Mouse (Mus musculus) thymus, adult 2 months (tissue): ENCODE results near the gene Nomo1. TPM values are rescaled to one million over a fixed set of nuclear protein-coding genes. Genes with fewer than 3 reads are reported as not detected.

Experiments
- DNase-seq: peaks from one replicate; pipeline ENCODE4 v3.0.0; 2021
- H3K27ac ChIP-seq: fragments of 200-500 bp; 2 replicates; pipeline ENCODE4 v1.5.1; 2012; ENCODE audit warnings: low read length, control low read depth; ENCODE audit not compliant: control insufficient read depth, insufficient read depth
- H3K27me3 ChIP-seq: fragments of 200-500 bp; 2 replicates; pipeline ENCODE4 v1.6.1; 2012; ENCODE audit warnings: mild to moderate bottlenecking, low read length, moderate library complexity, mixed read lengths; ENCODE audit not compliant: control insufficient read depth, insufficient read depth
- H3K36me3 ChIP-seq: fragments of 200-500 bp; 2 replicates; pipeline ENCODE4 v1.6.1; 2012; ENCODE audit warnings: mild to moderate bottlenecking, low read length, moderate library complexity; ENCODE audit not compliant: control insufficient read depth, insufficient read depth
- H3K4me1 ChIP-seq: fragments of 200-500 bp; replicated peaks from 2 replicates; pipeline ENCODE4 v1.6.1; 2012; ENCODE audit warnings: low read length; ENCODE audit not compliant: control insufficient read depth, insufficient read depth
- H3K4me3 ChIP-seq: fragments of 200-500 bp; 2 replicates; pipeline ENCODE4 v1.5.1; 2012; ENCODE audit warnings: mild to moderate bottlenecking, low read length, control low read depth, moderate library complexity; ENCODE audit not compliant: control insufficient read depth, insufficient read depth
- CTCF ChIP-seq: fragments of 200-500 bp; IDR thresholded peaks from 2 replicates; pipeline ENCODE4 v1.5.1; 2012; ENCODE audit warnings: mild to moderate bottlenecking, control low read depth, low read length, moderate library complexity, borderline replicate concordance; ENCODE audit not compliant: control insufficient read depth, poor library complexity, insufficient read depth; ENCODE audit errors: extremely low read depth
- POLR2A ChIP-seq: fragments of 200-500 bp; IDR thresholded peaks from 2 replicates; pipeline ENCODE4 v1.6.1; 2012; ENCODE audit warnings: mild to moderate bottlenecking, low read length, control low read depth, moderate library complexity; ENCODE audit not compliant: control insufficient read depth, poor library complexity, insufficient read depth; ENCODE audit errors: extremely low read depth
- WGBS: fragments of 180-500 bp; shearing (Covaris S2); methylation state at CpG from one replicate; pipeline ENCODE4 v1.1.7; 2018; 5-methylcytosine and 5-hydroxymethylcytosine counted together
- polyA plus RNA-seq: library from polyadenylated mRNA; depleted of rRNA; stranded (reverse); fragments of >200 nt; gene quantifications from 2 replicates; pipeline ENCODE4 v1.2.3, GENCODE M21; 2012

Nomo1 gene
- polyA plus RNA-seq, 1 experiment, result 37.4 TPM

GRCm38 (mm10) chr7:46125340-46125739 lies 91.8 kb downstream of the Nomo1 start:
- TF ChIP-seq POLR2A (no peak), CTCF (no peak)
- DNase-seq, result no peak
- H3K36me3 ChIP-seq, result no peaks in the 10 kb centered on the region
- no peak overlapping the region for H3K27ac ChIP-seq
- no peaks in the 10 kb centered on the region for H3K4me1 ChIP-seq
- WGBS, result 95% methylated on average over 11 of the region's 11 CpGs
- no peaks in the 10 kb centered on the region; the same call in 1 of the 2 replicates for H3K27me3 ChIP-seq
- H3K4me3 ChIP-seq, result no peak overlapping the region

GRCm38 (mm10) chr7:46128196-46128595 lies 94.7 kb downstream of the Nomo1 start:
- H3K4me3 ChIP-seq, result no peak overlapping the region
- 62% methylated on average over 7 of the region's 7 CpGs for WGBS
- no peak for TF ChIP-seq CTCF
- TF ChIP-seq POLR2A, result no peak
- H3K36me3 ChIP-seq, result no peaks in the 10 kb centered on the region
- no peaks in the 10 kb centered on the region; the same call in 1 of the 2 replicates for H3K27me3 ChIP-seq
- no peak overlapping the region for H3K27ac ChIP-seq
- no peaks in the 10 kb centered on the region for H3K4me1 ChIP-seq
- DNase-seq, result no peak

GRCm38 (mm10) chr7:46129463-46130179 lies 96.1 kb downstream of the Nomo1 start:
- 81% methylated on average over 7 of the region's 7 CpGs for WGBS
- Histone ChIP-seq H3K27me3 (no peaks in the 10 kb centered on the region), H3K36me3 (no peaks in the 10 kb centered on the region), H3K27ac (no peak overlapping the region), H3K4me3 (no peak overlapping the region), H3K4me1 (no peaks in the 10 kb centered on the region)
- DNase-seq, result no peak
- no peak for TF ChIP-seq CTCF
- TF ChIP-seq POLR2A, result no peak

- TF ChIP-seq POLR2A, result no peak
- TF ChIP-seq CTCF, result no peak
- no peak for DNase-seq
- no peaks in the 10 kb centered on the region for H3K27me3 ChIP-seq
- WGBS, result 32% methylated on average over 7 of the region's 7 CpGs
- no peaks in the 10 kb centered on the region for H3K4me1 ChIP-seq
- H3K27ac ChIP-seq, result no peak overlapping the region
- H3K36me3 ChIP-seq, result no peaks in the 10 kb centered on the region
- H3K4me3 ChIP-seq, result no peak overlapping the region
These were observed 97.2 kb downstream of the Nomo1 start for GRCm38 (mm10) chr7:46130723-46131122.

DNA sequence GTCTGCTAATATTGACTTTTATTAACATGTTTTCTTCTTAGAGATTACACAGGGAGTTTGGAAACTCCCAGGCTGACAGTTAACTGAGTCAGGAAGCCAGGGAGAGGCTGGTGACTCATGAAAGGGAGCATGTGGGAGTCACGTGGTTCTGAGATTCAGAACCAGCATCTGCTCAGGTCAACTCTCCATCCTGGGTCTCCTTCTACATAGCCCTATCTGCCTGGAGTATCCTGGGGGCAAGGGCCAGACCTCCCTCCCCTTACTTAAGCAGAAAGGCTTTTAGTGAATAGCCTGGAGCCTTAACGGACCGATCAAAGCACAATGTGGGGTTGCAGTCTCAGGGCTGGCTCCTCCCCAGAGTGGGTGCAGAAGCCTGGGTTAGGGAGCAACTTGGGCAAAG lies 97.8 kb downstream of the Nomo1 start:
- no peak for DNase-seq
- 42% methylated on average over 3 of the region's 3 CpGs for WGBS
- Histone ChIP-seq H3K4me3 (no peak overlapping the region), H3K4me1 (no peaks in the 10 kb centered on the region), H3K27me3 (no peaks in the 10 kb centered on the region), H3K27ac (no peak overlapping the region), H3K36me3 (no peaks in the 10 kb centered on the region)
- TF ChIP-seq POLR2A, result no peak
- no peak for TF ChIP-seq CTCF

DNA sequence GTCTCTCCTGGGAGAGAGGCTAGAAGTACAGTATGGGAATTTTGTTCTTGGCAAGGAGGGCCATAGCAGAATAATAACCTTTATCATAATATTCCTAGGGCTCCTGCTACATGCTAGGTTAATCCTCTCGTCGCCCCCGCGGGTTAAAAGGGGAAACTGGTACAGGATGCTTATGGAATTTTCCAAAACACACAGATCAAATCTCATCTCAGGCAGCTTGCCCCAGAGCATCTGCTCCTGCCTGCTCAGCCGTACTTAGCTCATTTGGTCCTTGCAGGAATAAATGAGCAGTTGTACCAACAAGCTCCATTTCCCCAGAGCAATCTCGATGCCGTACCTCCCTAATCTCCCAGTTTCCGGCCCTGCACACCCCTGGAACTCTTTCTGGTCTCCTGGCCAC lies 98.3 kb downstream of the Nomo1 start:
- WGBS, result 80% methylated on average over 8 of the region's 8 CpGs
- Histone ChIP-seq H3K27me3 (no peaks in the 10 kb centered on the region), H3K4me3 (no peak overlapping the region), H3K27ac (no peak overlapping the region), H3K4me1 (no peaks in the 10 kb centered on the region), H3K36me3 (no peaks in the 10 kb centered on the region)
- DNase-seq, result no peak
- TF ChIP-seq CTCF, result no peak
- TF ChIP-seq POLR2A, result no peak
